Mouse (Mus musculus) gastrocnemius, postnatal 25 days (tissue): Measurements from ENCODE around the gene Klhl3. TPM values are rescaled to one million over a fixed set of nuclear protein-coding genes. Genes with fewer than 3 reads are reported as not detected.
A peak's percentile ranks its signal among the peaks of the same experiment; 100 is the strongest.

Experiments used
- DNase-seq: peaks from one replicate; pipeline ENCODE4 v3.0.0; 2022
- total RNA-seq, 2 experiments: library from RNA; stranded (reverse); gene quantifications; 1 replicate in 1 of 2; 2 replicates in 1 of 2; pipeline ENCODE4 v1.2.3; 2021

Klhl3 gene
- total RNA-seq, 2 experiments from 2014 or later = 0.41 to 0.88 TPM

DNA sequence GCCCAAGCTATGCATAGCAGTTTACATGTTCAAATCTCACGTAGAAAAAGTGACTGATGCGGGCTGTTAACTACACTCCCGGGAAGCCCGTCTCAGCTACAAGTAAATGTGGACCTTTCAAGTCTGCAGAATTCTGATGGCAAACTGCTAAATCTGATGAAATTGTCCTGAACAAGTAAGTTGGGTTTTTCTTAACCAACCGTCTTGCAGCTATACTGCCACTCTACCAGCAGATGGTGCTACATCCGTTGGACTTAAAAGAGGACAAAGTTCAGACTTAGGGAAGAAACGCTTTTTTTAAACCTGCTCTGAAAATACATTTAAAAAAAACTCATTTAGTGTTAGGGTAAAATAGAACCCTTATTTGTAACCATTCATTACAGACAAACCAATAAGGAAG, 12.7 kb upstream of the Klhl3 start:
- DNase-seq = no peak

- DNase-seq = no peak
Measured at GRCm38 (mm10) chr13:58124989-58125388, 11.6 kb upstream of the Klhl3 start.

GRCm38 (mm10) chr13:58124278-58124677, 10.9 kb upstream of the Klhl3 start:
- no peak for DNase-seq

GRCm38 (mm10) chr13:58123381-58123780, 10.0 kb upstream of the Klhl3 start:
- DNase-seq = no peak

DNA sequence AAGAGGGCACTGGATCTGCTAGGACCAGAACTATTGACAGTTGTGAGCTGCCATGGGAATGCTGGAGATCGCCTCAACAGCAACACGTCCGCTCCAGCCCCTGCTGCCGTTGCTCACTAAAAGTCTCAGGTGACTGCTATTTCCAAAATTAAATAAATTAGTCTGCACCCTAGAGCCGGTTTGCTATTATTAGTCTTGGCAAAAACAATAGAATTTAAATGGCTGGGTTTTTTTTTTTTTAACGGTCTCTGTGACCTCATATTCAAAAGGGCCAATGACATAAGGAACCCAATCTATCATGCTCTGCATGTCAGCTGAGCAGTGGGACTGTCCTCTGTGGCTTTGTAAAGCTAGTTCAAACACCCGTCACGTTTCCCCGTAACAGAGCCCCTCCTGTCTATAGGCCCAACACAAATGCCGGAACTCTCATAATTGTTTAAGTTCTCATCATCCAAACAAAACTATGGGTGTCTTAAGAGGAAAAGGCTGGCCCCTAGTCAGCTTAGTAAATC, 9.4 kb upstream of the Klhl3 start:
- DNase-seq = no peak

GRCm38 (mm10) chr13:58117318-58118017, 4.1 kb upstream of the Klhl3 start:
- peak; percentile 53 for DNase-seq

GRCm38 (mm10) chr13:58116801-58117200, 3.4 kb upstream of the Klhl3 start:
- no peak for DNase-seq

GRCm38 (mm10) chr13:58115227-58115626, 1.8 kb upstream of the Klhl3 start:
- DNase-seq = no peak

- DNase-seq = no peak
Measured at GRCm38 (mm10) chr13:58112601-58113041, 771 bp downstream of the Klhl3 start.

DNA sequence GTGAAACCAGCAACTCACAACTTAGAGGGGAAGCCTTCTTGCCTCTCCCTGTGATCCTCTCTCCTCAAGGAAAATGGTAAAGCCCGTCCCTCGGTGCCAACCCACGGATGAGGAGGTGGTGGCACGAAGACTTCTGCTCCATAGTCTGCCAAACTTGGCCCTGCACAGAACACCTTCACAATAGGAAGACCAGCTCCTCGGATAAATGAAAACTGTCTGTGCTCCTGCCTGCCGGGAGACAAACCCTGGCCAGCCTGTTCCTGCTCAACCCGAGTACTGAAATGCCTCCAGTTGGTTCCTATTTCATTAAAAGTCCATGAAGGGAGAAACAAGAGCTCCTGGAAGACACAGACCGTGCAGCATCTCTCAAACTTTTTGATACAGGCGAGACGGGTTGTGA, 1.2 kb downstream of the Klhl3 start:
- DNase-seq = no peak

DNA sequence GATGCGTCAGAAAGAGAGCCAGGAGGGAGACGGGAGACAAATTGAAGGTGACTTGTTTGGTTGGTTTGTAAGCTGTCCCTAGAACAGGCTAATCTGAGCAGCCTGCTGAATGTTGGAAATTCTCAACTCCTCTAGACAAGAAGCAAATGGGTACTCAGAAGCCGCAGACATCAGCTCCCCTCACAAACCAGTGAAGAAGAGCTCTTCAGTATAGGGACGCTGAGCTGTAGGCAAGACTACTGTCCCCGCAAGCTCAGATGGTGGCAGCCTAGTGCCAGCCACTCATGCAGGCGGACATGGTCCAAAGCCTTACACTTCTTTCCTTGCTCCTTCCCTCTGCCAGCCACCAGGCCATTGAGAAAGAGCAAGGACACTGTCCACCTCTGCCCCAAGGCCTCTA, 2.1 kb downstream of the Klhl3 start:
- DNase-seq = no peak

GRCm38 (mm10) chr13:58090643-58091042, 22.7 kb downstream of the Klhl3 start:
- no peak for DNase-seq

DNA sequence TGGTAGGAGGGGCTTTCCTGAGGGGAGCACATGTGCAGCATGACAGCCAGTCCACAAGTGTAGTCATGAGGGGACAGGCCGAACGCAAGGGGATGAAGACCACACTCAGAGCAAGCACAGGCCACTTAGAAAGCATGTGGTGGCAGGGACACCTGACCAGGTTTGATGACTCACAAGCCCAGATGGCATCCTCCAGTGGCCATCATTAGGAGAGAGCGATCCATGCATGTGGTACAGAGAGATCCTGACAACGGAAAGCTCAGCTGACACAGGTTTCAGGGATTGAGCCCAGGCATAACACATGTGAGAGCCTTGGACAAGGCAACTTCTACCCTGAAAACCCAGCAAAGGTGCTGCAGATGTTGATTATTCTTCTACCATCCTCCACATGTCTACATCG, 29.0 kb downstream of the Klhl3 start:
- DNase-seq = no peak

DNA sequence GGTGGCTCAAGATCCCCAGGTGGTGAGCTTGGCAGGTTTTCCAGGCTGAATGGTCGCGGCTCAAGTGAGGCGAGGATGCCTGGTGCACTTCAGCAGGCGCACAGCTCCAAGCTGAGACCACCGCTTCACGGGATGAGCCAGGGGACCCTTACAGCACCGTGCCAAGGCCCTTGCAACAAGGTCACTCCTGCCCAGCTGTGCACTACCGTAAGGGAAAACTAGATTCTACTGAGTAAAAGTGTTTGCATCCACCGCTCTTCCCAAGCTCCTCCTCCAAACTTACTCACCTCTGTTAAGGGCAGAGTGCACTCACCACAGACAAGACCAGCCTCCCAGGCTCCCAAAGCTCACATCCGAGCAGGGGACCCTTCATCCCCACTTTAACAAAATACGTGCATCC, 29.9 kb downstream of the Klhl3 start:
- no peak for DNase-seq

GRCm38 (mm10) chr13:58083048-58083447, 30.3 kb downstream of the Klhl3 start:
- no peak for DNase-seq

- DNase-seq = no peak
Measured at GRCm38 (mm10) chr13:58078361-58078760, 35.0 kb downstream of the Klhl3 start.

DNA sequence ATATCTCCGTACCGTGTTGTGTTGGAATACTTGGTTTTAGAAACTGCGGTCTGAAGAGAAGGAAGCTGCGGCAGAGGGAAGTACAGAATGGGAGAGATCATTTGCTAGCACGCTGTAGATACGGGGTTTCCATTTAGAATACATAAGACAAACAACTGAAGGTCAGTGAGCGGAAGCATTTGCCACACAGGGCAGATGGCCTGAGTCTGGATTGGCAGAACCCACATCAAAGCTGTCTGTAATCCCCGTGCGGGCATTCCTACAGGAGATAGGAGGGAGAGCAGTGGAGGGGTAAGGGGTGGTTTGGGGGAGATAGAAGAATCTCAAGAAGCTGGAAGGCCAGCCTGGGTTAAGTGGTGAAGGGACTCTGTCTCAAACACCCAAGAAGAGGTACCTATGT, 38.5 kb downstream of the Klhl3 start:
- DNase-seq = no peak

- no peak for DNase-seq
Measured at GRCm38 (mm10) chr13:58074466-58074865, 38.9 kb downstream of the Klhl3 start.

DNA sequence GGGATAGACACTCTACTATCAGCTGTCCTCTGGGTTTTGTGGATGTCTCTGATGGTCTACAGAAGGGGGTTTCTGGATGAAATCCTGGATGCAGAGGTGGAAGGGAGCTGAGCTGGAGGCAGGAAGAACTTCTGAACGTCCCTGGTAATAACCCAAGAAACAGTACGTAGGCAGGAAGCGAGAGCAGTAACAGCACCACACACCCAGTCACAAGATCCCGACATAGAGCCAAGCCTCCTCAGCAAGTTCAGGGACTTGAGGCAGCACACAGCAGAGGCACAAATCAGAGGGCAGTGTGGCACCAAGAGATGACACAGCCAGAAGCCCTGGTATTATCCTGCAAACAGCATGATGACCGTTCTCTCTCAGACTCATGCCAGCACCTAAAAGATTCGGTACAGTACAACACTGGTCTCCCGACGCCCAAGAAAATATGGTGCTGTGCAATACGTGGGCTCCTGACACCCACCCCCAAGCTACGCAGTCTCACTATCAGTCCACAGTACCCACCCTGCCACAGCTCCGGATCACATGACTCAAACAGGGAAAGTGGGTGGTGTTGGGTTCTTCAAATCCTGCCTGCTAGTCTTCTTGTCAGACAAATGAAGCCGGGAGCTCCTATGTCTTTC, 40.0 kb downstream of the Klhl3 start:
- DNase-seq = no peak

- DNase-seq = no peak
Measured at GRCm38 (mm10) chr13:58071209-58071608, 42.2 kb downstream of the Klhl3 start.

GRCm38 (mm10) chr13:58070504-58070903, 42.9 kb downstream of the Klhl3 start:
- no peak for DNase-seq

DNA sequence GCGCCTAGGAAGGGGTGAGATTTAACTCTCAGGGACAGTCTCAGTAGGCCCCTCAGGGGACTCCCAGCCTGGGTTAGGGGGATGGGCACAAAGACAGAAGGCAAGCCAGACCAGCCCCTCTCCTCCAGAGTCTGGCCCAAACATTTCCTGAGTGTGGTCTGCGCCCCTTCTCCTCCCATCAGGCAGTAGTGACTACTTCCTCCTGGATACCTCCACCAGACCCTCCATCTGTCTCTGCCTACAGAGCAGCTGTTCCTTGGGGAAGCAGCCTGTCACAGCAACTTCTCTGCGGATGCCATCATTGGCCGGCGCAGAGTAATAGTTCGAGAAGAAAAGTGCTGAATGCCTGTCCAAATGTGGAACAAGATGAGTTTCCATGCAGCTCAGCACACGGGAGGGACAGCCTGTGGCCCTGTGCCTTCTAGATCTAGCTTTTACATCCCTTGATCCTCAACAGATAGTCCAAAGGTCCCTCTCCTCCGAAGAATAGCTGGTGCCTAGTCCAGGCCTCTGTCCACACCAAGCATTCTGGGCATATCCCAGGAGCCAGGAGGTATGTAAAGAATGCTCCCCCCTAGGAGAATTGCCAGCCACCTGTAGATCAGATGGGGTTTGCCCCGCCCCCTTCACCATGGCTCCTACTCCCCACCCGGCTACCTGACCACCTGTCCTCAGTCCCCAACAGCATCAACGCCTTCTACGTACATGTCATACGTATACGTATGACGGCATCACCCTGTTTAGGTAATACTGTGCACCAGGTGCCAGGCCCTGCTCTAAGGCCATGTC, 44.8 kb downstream of the Klhl3 start:
- DNase-seq = no peak

DNA sequence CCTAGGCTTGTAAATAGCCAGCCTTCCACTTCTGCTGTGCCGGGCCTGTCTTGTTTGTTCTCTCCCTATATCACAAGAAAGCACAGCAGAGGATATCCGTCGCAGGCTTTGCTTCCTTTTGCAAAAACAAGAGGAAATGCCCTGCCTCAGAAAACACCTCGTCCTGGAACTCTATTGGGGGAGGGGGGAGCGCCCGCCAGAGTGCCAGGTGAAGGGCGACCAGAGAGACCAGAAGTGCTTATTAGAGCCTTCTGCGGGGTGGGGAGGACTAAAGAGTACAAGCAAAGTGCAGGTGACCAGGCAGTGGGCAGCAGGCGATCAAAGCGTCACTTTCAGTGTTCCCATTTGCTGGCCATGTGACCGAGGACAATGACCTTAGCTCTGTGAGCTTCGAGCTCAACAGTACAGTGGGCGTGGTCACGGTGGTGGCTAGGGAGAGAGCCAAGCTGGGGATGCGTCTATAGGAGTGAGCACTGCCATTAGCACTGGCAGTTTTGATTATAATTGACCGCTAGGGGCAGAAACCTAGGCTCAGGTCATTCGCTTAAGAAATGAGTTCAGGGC, 45.8 kb downstream of the Klhl3 start:
- DNase-seq = peak; percentile 70
